Mouse (Mus musculus): ENCODE data around the gene Diaph3.

DNA sequence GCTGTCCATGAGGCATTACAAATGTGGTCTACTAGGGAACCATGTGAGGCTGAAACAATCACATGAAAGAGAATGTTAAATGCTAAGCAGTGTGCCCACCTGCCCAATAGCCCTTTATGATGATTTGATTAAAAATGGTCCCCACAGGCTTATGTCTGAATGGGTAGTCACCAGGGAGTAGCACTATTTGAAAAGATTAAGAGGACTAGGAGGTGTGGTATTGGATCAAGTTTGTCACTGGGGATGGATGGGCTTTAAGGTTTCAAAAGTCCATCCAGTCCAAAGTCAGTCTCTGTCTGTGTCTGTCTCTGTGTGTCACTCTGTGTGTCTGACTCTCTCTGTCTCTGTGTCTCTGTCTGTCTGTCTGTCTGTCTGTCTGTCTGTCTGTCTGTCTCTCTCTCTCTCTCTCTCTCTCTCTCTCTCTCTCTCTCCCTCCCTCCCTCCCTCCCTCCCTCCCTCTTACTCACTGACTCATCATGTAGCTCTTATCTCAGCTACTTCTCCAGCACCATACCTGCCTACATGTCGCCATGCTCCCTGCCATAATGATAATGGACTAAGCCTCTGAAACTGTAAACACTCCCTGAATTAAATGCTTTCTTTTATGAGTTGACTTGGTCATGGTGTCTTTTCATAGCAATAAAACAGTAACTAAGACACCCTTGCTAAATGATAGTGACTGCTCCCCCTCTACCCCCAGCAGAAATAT is 41.5 kb downstream of the Diaph3 start:
- TF ChIP-seq GATA1 (IDR thresholded peaks at IDR 0.05; ENCODE audit: low read length): no peak
- TF ChIP-seq TAL1 (IDR thresholded peaks at IDR 0.05; ENCODE audit: low read length): no peak

Measured in erythroblast, embryonic 14.5 days (primary cell).